Mouse (Mus musculus) ovary, postnatal 10 days (tissue): ENCODE measurements around the gene Pank3.
"Not testable (repeated sequence)": the region's sequence is repeated elsewhere in the genome, so short reads cannot be mapped to it uniquely, and the experiment has no call there.

Source experiments
- DNase-seq: peaks from one replicate; pipeline ENCODE4 v3.0.0; 2022; ENCODE audit warnings: low spot score

The Pank3 gene

DNA sequence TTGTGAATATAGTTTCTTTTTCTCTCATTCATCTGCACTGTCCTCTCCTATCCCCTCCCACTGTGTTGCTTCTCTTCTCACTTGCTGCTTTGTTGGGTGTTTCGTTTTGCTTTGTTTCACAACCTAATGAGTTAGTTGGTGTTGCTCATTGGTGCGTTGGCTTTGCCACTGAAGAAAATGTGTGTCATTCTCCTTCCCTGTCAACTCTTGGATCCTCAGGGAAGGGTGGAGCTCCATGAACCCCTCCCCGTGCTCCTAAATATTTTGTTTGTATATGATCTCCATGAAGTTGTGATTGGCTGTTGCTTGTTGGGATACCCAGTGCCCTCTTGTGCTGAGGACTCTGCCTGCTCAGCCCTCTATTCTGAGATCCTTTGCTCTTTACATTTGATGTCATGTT is 11.1 kb downstream of the Pank3 start:
- DNase-seq = no peak

DNA sequence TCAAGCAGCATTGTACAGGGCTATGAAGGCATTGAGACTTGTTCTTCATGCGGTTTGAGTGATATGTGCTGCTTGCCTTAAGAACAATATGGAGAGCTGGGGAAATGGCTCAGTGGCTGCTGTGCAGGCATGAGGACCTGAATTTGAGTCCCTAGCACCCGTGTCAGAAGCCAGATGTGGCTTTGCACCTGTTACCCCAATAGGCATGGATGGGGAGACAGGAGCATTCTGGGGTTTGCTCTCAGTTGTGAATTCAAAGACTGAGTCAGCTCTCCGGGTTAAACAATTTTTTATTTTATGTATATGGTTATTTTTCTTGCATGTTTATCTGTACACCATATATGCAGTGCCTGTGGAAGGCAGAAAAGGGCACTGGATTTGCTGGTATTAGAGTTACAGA is 13.2 kb downstream of the Pank3 start:
- no peak for DNase-seq

DNA sequence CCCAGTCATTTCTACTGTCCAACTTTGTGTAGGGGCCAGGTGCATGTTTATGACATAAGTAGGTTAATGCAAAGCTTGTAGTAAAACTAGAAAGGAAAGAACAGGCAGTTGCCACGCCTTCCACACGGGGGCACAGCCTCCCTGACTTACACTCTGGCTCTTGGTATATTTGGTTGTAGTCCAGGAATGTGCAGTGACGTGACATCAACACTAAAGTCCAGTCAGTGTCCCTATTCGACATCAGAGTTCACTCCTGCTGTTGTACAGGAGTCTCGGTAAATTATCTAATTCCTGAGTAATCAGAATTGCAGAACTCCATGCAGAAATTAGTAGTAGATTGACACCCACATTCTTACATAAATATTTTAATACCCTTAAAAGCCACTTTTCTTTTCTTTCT is 13.8 kb downstream of the Pank3 start:
- no peak for DNase-seq

DNA sequence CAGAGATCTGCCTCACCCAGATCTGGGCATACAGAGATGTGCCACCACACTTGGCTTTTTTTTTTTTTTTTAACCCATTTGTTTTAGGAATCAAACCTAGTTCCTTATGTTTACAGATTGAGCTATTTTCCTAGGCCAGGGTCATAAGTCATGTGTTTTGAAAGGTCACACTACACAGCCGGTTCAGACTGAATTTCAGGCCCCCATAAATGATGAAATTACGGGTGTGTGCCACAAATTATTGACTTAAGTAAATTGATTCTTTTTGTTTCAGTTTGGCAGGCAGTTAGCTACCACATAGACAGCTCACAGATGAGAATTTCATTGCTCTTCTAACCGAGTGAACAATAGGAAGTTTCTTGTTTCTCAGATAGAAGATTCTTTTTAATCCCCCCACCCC is 14.7 kb downstream of the Pank3 start:
- no peak for DNase-seq

DNA sequence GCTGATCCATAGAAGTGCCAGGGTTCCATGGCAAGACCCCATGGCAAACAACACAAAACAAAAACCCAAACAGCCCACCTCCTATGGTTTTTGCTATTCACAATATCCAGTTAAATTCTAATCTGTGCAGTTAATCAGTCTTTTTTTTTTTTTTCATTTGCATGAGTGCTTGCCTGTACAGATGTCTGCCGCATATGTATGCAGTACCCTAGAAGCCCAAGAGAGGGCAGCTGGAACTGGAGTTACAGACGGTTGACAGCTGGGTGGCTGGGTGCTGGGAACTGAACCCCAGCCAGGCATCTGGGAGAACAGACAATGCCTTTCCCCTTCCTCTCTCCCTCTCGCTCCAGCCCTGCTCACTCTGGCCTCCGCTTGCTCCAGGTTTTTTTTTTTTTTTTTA is 15.3 kb downstream of the Pank3 start:
- no peak for DNase-seq

DNA sequence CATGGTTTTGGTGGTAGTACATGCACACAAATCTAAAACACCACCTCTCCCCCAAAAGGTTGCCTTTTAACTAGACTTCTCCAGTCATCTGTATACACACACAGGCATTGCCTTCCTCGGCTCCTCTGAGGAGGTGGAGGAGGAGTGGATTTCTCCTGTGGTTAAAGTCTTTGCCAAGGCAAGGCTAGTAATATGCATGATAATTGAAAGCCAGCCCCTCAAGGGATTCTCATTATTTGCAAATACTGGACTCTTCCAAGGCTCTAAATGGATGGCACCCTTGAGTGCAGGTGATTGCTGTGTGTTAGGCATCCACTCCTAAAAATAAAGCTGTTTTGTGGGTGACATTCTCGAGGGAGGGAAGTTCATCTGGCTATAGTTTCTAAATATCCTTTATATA is 19.2 kb downstream of the Pank3 start:
- no peak for DNase-seq

DNA sequence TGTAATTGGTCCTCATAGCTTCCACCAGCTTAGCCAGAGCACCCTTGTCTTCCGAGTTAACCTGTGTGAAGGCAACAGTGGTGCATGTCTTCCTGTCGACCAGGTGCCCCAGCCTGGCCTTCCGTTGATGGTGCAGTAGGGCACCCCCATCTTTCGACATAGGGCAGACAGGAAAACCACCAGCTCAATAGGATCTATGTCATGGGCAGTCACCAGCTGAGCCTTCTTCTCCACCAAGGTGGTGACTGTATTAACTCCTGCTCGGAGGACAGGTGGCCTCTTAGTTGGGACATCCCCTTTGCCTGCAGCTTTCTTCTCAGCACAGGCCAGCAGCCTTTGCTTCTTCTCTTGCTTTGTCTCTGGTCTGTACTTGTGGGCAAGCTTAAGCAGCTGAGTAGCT is 23.5 kb downstream of the Pank3 start:
- DNase-seq = not testable (repeated sequence)

DNA sequence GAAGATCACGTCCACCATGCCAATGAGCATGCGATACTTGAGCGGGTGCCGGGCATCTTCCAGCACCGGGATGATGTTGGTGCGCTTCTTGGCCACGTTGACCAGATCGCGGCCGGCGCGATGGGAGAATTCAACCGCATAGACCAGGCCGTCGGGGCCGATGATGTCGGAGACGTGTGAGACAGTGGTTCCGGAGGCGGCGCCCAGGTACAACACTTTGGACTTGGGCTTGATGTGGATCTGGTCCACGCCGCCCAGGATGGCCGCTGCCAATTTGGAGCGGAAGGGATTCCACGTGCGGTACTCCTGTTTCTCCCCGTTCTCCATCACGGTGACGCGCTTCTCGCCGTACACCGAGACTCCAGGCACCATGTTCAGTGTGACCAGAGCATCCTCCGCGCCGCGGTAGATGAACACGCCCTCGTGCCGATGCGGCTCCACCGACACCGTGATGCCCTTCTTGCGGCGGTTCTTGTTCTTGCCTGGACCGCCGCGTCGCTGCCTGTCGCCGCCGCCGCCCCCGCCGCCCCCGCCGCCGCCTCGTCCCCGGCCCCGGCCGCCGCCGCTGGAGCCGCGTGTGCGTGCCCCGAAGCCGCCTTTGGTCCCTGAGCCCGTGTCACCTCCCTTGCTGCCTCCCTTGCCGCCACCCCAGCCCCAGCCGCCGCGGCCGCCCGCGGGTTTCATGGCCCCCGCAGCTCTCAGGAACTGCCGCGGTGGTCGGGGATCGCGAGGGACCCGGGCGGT is 28.6 kb downstream of the Pank3 start:
- no peak for DNase-seq

DNA sequence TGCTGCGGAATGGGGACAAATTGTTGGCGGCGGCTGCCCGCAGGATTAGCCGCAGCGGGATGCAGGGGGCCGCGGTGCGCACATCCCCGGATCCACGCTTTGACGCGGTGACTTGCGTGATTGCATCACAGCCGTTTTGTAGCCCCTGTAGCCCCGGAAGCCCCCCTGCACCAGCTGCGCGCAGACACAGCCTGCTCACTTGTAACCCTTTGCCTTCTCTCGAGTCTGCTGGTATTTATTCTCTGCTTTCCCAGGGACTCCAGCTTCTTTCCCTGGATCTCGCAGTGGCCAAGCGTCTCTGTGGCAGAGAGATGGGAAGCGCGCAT is 29.2 kb downstream of the Pank3 start:
- no peak for DNase-seq

DNA sequence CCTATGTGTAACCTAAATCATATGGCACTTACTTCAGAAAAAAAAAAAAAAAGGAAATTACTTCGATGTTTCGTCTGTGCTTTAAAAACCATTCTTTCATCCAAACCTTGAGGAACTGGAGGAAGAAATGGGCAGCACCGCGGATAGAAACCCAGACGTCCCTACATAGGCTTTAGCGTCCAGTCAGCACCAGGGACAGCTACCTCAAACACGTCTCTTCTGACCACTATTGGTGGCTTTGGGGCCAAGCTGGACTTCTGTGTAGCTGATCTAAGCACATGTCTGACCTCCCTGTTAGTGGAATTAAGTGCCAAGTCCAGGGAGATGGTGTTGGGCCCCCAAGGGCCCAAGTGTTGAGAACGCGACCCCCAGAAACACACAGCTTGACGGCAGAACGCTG is 29.6 kb downstream of the Pank3 start, which contains the start of gene Fbll1:
Gene Fbll1, minus strand, starts transcription at position 11 of the 400 bp plus-strand sequence.
- peak; percentile 26 for DNase-seq

DNA sequence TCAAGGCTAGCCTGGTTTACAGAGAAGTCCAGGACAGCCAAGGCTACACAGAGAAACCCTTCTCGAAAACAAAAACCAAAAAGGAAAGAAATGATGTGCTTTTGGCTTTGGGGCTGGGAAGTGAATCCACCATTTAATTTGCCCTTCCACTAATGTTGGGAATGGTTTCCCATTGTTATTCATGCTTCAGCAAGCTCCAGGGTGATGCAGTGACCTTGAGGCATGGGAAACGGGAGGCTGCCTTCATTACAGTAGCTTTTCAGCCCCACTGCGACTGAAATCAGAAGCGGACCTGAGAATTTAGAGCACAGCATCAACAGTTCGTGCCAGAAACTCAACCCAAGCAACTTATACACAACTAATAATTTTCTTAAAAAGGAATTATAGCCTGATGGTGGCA is 32.0 kb downstream of the Pank3 start:
- DNase-seq = no peak

DNA sequence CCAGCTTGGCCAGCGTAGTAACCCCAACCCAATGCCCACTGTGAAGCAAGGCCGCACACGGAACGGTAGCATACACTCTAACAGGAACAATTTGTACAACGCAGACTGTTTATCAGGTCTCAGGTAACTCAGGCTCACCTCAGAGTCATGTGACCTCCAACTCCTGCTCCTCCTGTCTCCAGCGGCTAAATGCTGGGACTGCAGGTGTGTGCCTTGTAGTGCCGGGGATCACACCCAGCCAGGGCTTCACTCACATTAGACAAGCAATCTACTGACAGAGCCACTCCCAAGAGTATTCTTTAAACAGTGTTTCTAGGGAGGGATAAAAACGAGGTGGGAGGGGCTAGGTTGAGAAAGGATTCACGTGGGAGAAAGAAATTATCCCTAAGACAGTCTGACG is 42.2 kb downstream of the Pank3 start:
- DNase-seq = no peak

DNA sequence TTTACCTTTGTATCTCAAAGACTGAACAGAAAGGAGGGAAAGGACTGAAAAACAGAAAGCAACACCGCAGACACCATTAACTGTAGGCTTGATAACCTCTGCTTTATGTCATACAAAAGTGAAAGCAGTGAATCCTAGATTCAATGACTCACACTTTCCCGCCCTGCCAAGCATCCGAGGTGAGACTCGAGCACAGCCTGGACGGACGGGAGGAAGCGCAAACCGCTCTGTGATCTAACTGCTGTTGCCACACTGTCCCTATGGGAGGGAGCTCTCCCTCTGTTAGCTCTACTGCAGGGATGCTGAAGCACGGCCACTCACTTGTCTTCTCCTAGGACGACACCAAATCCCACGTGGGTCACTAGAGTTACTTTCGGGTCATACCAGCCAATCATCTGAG is 47.0 kb downstream of the Pank3 start:
- DNase-seq = no peak

DNA sequence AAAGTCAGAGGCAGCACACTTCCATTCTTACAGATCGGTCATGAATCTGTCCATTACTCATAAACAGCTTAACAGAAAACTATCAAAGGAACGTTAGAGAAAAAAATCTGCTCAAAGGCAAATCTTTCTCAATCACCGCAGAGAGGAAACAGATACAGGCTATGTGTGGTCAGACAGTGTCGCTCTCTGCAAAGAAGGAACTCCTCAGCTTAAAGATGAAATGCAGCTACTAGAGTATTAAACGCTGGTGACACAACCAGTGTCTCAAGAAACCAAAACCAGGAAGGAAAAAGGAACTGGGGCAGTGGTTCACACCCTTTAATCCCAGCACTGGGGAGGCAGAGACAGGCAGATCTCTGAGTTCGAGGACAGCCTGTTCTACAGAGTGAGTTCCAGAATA is 58.4 kb downstream of the Pank3 start:
- no peak for DNase-seq

DNA sequence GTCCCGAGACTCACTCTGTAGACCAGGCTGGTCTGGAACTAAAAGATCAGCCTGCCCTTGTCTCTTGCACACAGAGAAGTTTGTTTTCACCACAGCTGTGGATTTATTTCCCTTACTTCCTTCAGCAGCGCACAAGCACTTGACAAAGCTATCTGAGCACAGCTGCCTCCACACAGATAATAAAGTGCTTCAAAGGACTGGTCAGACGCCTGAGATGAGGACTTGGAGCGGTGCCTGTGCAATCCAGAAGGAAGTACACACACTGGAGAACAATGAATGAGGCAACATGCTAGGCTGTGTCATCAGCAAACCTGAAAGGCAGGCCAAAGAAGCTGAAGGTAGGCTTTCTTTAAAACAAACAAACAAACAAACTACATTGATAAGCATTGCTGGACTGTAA is 62.9 kb downstream of the Pank3 start:
- no peak for DNase-seq

DNA sequence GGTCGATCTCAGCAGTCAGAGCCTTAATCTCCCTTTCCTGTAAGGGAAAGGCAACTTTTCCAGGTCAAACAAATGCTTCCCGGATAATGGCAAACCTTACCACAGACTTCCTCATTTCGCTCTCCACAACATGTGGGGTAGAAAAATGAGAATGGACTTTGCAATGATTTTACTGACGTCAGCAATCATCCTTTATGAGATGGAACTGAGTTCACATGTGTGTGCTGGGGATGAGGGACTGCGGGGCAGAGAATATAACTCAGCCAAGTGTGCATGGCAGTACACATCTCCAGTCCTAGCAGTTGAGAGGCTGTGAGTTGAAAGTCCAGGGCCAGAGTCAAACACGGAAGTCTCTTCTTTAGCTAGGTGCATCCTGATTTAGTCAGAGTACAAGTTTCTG is 64.0 kb downstream of the Pank3 start:
- DNase-seq = no peak

DNA sequence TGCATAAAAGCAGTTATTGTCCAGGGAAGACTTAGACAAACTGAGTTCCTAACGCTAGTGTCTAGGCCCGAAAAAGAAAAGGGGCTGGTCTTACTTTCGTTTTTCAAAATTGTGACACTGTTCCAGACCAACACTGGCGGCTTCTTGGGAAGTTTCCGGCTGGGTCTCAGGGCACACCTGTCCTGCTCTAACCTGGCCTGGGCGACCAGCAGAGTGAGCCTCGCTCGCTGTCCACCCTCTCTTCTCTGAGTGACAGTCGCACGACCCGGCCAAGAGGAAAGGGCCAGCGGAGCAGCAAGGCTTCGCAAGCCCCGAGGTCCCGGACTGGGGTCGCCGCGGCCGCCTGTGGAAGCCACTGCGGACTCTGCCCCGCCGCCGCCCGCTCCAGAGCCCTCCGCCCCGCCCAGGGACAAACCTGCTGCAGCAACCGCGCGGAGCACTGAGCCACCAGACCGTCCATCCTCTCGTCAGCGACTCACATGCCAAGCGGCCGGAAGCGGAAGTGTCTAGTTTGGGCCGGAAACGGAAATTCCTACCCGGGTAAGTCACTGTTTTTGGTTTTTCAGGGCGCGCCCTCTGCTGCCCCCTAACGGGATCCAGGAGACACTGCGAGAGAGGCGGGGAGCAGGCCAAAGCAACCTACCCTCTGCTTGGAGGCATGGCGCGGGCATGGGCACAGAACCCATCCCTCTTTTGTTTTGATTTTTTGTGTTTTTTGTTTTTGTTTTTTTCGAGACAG is 64.9 kb downstream of the Pank3 start, which contains the start of gene Rars:
Gene Rars, minus strand, starts transcription at position 485 of the 739 bp plus-strand sequence.
- peak; percentile 65 for DNase-seq

DNA sequence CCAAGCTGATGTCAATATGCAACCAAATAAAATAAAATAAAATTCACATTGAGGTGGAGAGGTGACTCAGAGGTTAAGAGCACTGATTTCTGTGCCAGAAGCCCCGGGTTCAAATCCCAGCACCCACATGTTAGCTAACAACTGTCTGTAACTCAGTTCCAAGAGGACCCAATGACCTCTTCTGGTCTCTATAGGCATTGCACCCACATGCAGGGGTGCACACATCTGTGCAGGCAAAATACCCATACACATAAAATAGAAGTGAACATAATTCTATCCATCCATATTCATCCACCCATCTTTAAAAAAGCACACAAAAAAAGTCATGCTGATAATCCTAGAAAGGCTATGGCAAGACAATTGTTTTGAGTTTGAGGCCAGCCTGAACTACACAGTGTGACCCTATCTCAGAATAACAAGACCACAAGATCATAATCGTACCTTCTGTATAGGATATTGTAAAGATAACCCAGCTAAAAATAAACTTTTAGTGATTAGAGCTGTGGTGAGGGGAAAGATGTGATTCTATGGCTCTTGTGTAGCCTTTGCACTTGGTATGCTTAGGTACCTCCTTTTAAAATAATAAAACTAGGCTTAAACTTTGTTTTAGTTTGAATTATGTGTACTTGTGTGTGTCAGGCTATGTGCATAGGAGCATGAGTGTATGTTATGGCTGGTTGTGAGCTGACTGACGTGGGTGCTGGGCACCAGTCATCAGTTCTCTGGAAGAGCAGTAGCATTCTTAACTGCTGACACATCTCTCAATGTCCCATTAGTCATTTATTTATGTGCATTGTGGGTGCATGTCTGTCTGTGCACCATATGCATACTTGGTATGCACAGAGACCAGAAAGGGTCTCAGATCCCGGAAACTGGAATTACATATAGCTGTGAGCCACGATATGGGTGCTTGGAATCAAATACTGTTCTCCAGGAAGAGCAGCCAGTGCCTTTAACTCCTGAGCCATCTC is 68.2 kb downstream of the Pank3 start:
- DNase-seq = no peak

DNA sequence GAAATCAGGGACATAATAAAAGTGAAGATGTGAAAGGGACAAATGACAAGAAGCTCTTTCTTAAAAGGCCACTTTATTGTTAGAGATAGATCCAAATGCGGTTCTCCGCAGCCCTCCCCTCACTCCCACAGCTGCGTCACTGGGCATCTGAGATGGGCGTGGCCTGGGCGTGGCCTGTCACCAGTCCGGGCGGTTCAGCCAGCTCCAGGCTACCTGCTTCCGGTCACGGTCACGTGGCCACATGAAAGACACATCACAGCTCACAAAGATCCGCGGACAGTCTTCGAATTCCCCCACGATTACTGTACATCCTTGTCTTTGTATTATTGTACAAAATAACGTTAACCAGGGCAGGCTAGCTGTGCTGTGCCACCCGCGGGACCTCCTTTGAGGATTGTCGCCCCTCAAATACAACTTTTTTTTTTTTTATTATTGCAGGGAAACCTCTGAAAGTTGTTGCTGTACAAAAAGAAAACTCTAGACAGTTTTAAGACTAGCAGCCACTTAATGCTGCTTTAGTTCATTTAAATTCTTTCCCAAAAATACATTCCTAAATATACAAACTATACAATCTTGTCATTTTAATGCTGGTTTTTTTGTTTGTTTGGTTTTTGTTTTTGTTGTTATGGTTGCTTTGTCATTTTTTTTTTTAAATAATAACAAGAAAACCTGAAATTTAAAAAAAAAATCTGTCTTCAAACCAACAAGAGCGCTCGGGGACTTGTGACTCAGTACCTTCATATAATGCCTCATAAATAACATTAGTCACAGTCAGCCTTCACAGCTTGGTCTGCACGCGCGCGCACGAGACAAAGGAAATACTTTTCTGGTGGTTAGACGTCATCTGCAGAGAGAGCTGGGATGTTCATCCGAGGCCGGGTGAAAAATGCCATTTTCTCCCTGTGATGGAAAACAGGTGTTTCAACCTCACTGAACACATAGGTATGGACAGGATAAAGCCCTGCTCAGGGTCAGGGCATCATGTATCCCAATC is 69.4 kb downstream of the Pank3 start:
- peak; percentile 56 for DNase-seq

DNA sequence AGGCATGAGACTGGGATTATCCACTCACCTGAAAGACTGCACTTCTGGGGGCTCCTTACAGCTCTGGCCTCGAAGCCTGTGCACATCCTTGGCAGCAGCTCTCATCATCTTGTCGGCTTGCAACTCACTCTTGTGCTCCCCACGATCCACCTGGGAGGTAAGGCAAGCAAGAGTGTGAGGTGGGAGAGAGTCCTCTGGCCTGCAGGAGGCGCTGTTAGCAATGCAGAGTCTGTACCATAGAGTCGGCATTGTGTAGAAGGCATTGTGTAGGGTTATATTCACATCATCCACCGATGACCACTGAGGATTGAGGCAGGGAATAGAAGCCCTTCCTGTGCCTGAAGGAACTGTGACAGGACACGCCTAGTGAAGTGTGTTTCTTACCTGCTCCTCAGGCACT is 71.0 kb downstream of the Pank3 start:
- no peak for DNase-seq

DNA sequence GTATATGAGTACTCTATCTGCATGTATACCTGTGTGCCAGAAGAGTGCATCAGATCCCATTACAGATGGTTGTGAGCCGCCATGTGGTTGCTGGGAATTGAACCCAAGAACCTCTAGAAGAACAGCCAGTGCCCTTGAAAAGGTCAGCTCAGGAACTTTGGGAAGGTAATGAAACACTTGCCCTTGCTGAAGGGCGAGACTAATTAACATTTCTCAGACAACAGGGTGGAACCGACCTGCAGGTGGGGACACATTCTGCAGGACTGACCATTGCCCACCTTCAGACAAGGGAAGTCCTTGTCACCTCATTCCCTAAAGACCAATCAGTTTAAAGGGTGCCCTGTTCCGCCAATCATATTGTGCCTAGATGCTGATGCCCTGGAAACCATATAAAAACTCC is 71.5 kb downstream of the Pank3 start:
- DNase-seq = not testable (repeated sequence)
